Mouse (Mus musculus) spleen, adult 2 months (tissue): ENCODE data around the gene Rnf34.

Experiments used
- CTCF ChIP-seq: fragments of 200-500 bp; IDR thresholded peaks from 2 replicates; pipeline ENCODE4 v1.5.1; 2011; ENCODE audit warnings: mild to moderate bottlenecking, inconsistent platforms; ENCODE audit not compliant: insufficient read depth, insufficient read length, insufficient replicate concordance; ENCODE audit errors: extremely low read depth
- POLR2A ChIP-seq: fragments of 200-500 bp; IDR thresholded peaks from 2 replicates; pipeline ENCODE4 v1.6.1; 2011; ENCODE audit warnings: low read depth, low read length, inconsistent platforms

GRCm38 (mm10) chr5:122881313-122881712 lies 31.5 kb downstream of the Rnf34 start:
- TF ChIP-seq CTCF = peak; percentile 70; the same call in 1 of the 2 replicates
- no peak for TF ChIP-seq POLR2A
